In genomic region chr3:79591793-79592471, GRCm38 (mm10) we compare ENCODE assay signal across 8 mouse cellular contexts. TPM values are rescaled to one million over a fixed set of nuclear protein-coding genes. Genes with fewer than 3 reads are reported as not detected.
DNase-seq lines count a peak whose midpoint lies in the region; ATAC-seq and TF ChIP-seq lines count a peak whose summit lies in the region.

No protein-coding gene starts in this region.

- H3K9ac ChIP-seq in neural tube, embryonic 11.5 days (ENCODE audit: low read length), result peak overlapping the region; percentile 89
- peak overlapping the region; percentile 89 for H3K9ac ChIP-seq in limb, embryonic 14.5 days (ENCODE audit: low read depth, low read length, severe bottlenecking)
- peak overlapping the region; percentile 92 for H3K9ac ChIP-seq in stomach, embryonic 16.5 days (ENCODE audit: low read length)

- H3K4me1 ChIP-seq in neural tube, embryonic 11.5 days (ENCODE audit: control insufficient read depth, insufficient read depth, low read length), result peaks cover 6% of the 10 kb centered on the region; the same call in 1 of the 2 replicates
- H3K4me1 ChIP-seq in limb, embryonic 14.5 days (ENCODE audit: control insufficient read depth, insufficient read depth, low read length), result peaks cover 4% of the 10 kb centered on the region; the same call in 1 of the 2 replicates
- H3K4me1 ChIP-seq in stomach, embryonic 16.5 days (ENCODE audit: control insufficient read depth, insufficient read depth, low read length), result peaks cover 11% of the 10 kb centered on the region

- H3K36me3 ChIP-seq in neural tube, embryonic 11.5 days (ENCODE audit: control insufficient read depth, insufficient read depth, low read length), result no peaks in the 10 kb centered on the region; the same call in none of the 2 replicates
- peaks cover 34% of the 10 kb centered on the region for H3K36me3 ChIP-seq in limb, embryonic 14.5 days (ENCODE audit: control insufficient read depth, insufficient read depth, low read length)
- H3K36me3 ChIP-seq in stomach, embryonic 16.5 days (ENCODE audit: control insufficient read depth, insufficient read depth, low read length), result peaks cover 18% of the 10 kb centered on the region

- H3K4me2 ChIP-seq in neural tube, embryonic 11.5 days (ENCODE audit: low read depth), result peak overlapping the region; percentile 81
- peak overlapping the region; percentile 75 for H3K4me2 ChIP-seq in limb, embryonic 14.5 days (replicated peaks; ENCODE audit: low read depth, low read length, severe bottlenecking)
- peak overlapping the region; percentile 68 for H3K4me2 ChIP-seq in stomach, embryonic 16.5 days (ENCODE audit: low read depth, low read length)

- DNase-seq in CD4-positive, CD25-positive, alpha-beta regulatory T cell, adult 2 months (ENCODE audit: low read depth, low spot score), result peak; percentile 9
- no peak for DNase-seq in neural tube, embryonic 11.5 days (ENCODE audit: low spot score)
- DNase-seq in neural tube, embryonic 10.5 days (ENCODE audit: extremely low spot score, low spot score), result no peak
- no peak for DNase-seq in limb, embryonic 14.5 days (ENCODE audit: low spot score)
- no peak for DNase-seq in adrenal gland, postnatal 10 days

- H3K9me3 ChIP-seq in neural tube, embryonic 11.5 days (ENCODE audit: control insufficient read depth, low read length), result no peaks in the 10 kb centered on the region
- no peaks in the 10 kb centered on the region for H3K9me3 ChIP-seq in limb, embryonic 14.5 days (ENCODE audit: control insufficient read depth, low read length)
- H3K9me3 ChIP-seq in stomach, embryonic 16.5 days (replicated peaks; ENCODE audit: control insufficient read depth, low read length), result no peaks in the 10 kb centered on the region

- peak overlapping the region; percentile 82 for H3K4me3 ChIP-seq in neural tube, embryonic 11.5 days (ENCODE audit: low read depth, low read length)
- peak overlapping the region; percentile 91 for H3K4me3 ChIP-seq in limb, embryonic 14.5 days (replicated peaks; ENCODE audit: low read length)
- H3K4me3 ChIP-seq in stomach, embryonic 16.5 days (replicated peaks; ENCODE audit: low read length), result peak overlapping the region; percentile 87

- no peaks in the 10 kb centered on the region for H3K27me3 ChIP-seq in neural tube, embryonic 11.5 days (ENCODE audit: control insufficient read depth, insufficient read depth, low read length)
- H3K27me3 ChIP-seq in limb, embryonic 14.5 days (ENCODE audit: control insufficient read depth, insufficient read depth, low read length), result no peaks in the 10 kb centered on the region
- H3K27me3 ChIP-seq in stomach, embryonic 16.5 days (ENCODE audit: control insufficient read depth, insufficient read depth, low read length), result no peaks in the 10 kb centered on the region

- 6% methylated on average over 15 of the region's 15 CpGs for WGBS in neural tube, embryonic 11.5 days
- WGBS in limb, embryonic 14.5 days, result 3% methylated on average over 15 of the region's 15 CpGs
- WGBS in stomach, embryonic 16.5 days, result 2% methylated on average over 15 of the region's 15 CpGs

- TF ChIP-seq POLR2A in limb, embryonic 14.5 days (IDR thresholded peaks at IDR 0.05; ENCODE audit: borderline replicate concordance, extremely low read depth, insufficient read depth, insufficient read length), result no peak

- ATAC-seq in CD4-positive, CD25-positive, alpha-beta regulatory T cell, adult 4 months, result no peak
- ATAC-seq in neural tube, embryonic 11.5 days (ENCODE audit: insufficient read depth, low FRiP score, low TSS enrichment), result no peak; the same call in 1 of the 2 replicates
- ATAC-seq in limb, embryonic 14.5 days (ENCODE audit: low FRiP score, low read depth), result peak; percentile 2; the same call in 1 of the 2 replicates
- ATAC-seq in stomach, embryonic 16.5 days (ENCODE audit: insufficient read depth, low FRiP score), result peak; percentile 11; the same call in 1 of the 2 replicates
- ATAC-seq in erythroid progenitor cell, adult 5-6 weeks (replicated peaks; ENCODE audit: low FRiP score, poor library complexity, severe bottlenecking), result no peak

- H3K27ac ChIP-seq in neural tube, embryonic 11.5 days (ENCODE audit: low read depth, low read length), result no peak overlapping the region
- peak overlapping the region; percentile 88 for H3K27ac ChIP-seq in limb, embryonic 14.5 days (replicated peaks; ENCODE audit: low read depth, low read length)
- H3K27ac ChIP-seq in stomach, embryonic 16.5 days (ENCODE audit: low read length), result peak overlapping the region; percentile 89

RNA-seq across cellular contexts. Expression of gene Ppid, which starts 0.8 kb away (rescaled TPM):
- polyA plus RNA-seq in CD4-positive, CD25-positive, alpha-beta regulatory T cell, adult 4 months (2017; shearing (Covaris generic)), result 100 to 1,000 TPM; 127 to 128 TPM
- polyA plus RNA-seq in neural tube, embryonic 11.5 days (2014; fragmentation: Nextera tagmentation; extraction: Ambion mirVana), result 208 and 209 TPM in 2 replicates
- 77.7 and 117 TPM in 2 replicates for polyA plus RNA-seq in limb, embryonic 14.5 days (2012; rRNA removed)
- 149 and 160 TPM in 2 replicates for polyA plus RNA-seq in limb, embryonic 14.5 days (2014; fragmentation: Nextera tagmentation; extraction: Ambion mirVana)
- 134 and 150 TPM in 2 replicates for polyA plus RNA-seq in stomach, embryonic 16.5 days (2015; fragmentation: Nextera tagmentation; extraction: Ambion mirVana)
- 75.0 and 82.2 TPM in 2 replicates for total RNA-seq in erythroid progenitor cell, adult 5-6 weeks (2015; ENCODE audit: low replicate concordance)
- total RNA-seq in erythroid progenitor cell, adult 5-6 weeks (2017; ENCODE audit: low replicate concordance), result 68.3 and 84.3 TPM in 2 replicates
- 10 to 100 TPM; 40.5 to 45.7 TPM for total RNA-seq in adrenal gland, postnatal 10 days (2021)

RNA-seq across cellular contexts. Expression of gene Fnip2, which starts 24.3 kb away (rescaled TPM):
- polyA plus RNA-seq in CD4-positive, CD25-positive, alpha-beta regulatory T cell, adult 4 months (2017; shearing (Covaris generic)), result under 1 TPM; 0.51 to 0.58 TPM
- polyA plus RNA-seq in neural tube, embryonic 11.5 days (2014; fragmentation: Nextera tagmentation; extraction: Ambion mirVana), result 7.2 and 7.4 TPM in 2 replicates
- polyA plus RNA-seq in limb, embryonic 14.5 days (2012; rRNA removed), result 7.5 and 8.8 TPM in 2 replicates
- 4.1 and 6.2 TPM in 2 replicates for polyA plus RNA-seq in limb, embryonic 14.5 days (2014; fragmentation: Nextera tagmentation; extraction: Ambion mirVana)
- 3.0 and 3.8 TPM in 2 replicates for polyA plus RNA-seq in stomach, embryonic 16.5 days (2015; fragmentation: Nextera tagmentation; extraction: Ambion mirVana)
- 73.2 and 101 TPM in 2 replicates for total RNA-seq in erythroid progenitor cell, adult 5-6 weeks (2015; ENCODE audit: low replicate concordance)
- total RNA-seq in erythroid progenitor cell, adult 5-6 weeks (2017; ENCODE audit: low replicate concordance), result 85.6 and 109 TPM in 2 replicates
- 10 to 100 TPM; 12.3 to 14.1 TPM for total RNA-seq in adrenal gland, postnatal 10 days (2021)

RNA-seq across cellular contexts. Expression of gene 4930579G24Rik, which starts 36.9 kb away (rescaled TPM):
- polyA plus RNA-seq in CD4-positive, CD25-positive, alpha-beta regulatory T cell, adult 4 months (2017; shearing (Covaris generic)), result 10 to 100 TPM in 1 of 2 experiments, 1 to 10 TPM in 1; 9.1 to 10.7 TPM
- 21.5 and 25.3 TPM in 2 replicates for polyA plus RNA-seq in neural tube, embryonic 11.5 days (2014; fragmentation: Nextera tagmentation; extraction: Ambion mirVana)
- polyA plus RNA-seq in limb, embryonic 14.5 days (2012; rRNA removed), result 15.7 and 18.7 TPM in 2 replicates
- polyA plus RNA-seq in limb, embryonic 14.5 days (2014; fragmentation: Nextera tagmentation; extraction: Ambion mirVana), result 24.7 and 26.8 TPM in 2 replicates
- polyA plus RNA-seq in stomach, embryonic 16.5 days (2015; fragmentation: Nextera tagmentation; extraction: Ambion mirVana), result 25.6 and 27.1 TPM in 2 replicates
- total RNA-seq in erythroid progenitor cell, adult 5-6 weeks (2015; ENCODE audit: low replicate concordance), result 30.3 and 50.3 TPM in 2 replicates
- 14.9 and 22.4 TPM in 2 replicates for total RNA-seq in erythroid progenitor cell, adult 5-6 weeks (2017; ENCODE audit: low replicate concordance)
- 1 to 10 TPM; 5.5 to 5.7 TPM for total RNA-seq in adrenal gland, postnatal 10 days (2021)

RNA-seq across cellular contexts. Expression of gene Etfdh, which starts 37.4 kb away (rescaled TPM):
- 10 to 100 TPM; 37.6 to 51.2 TPM for polyA plus RNA-seq in CD4-positive, CD25-positive, alpha-beta regulatory T cell, adult 4 months (2017; shearing (Covaris generic))
- 54.4 and 56.1 TPM in 2 replicates for polyA plus RNA-seq in neural tube, embryonic 11.5 days (2014; fragmentation: Nextera tagmentation; extraction: Ambion mirVana)
- 32.5 and 37.5 TPM in 2 replicates for polyA plus RNA-seq in limb, embryonic 14.5 days (2012; rRNA removed)
- polyA plus RNA-seq in limb, embryonic 14.5 days (2014; fragmentation: Nextera tagmentation; extraction: Ambion mirVana), result 51.7 and 54.1 TPM in 2 replicates
- polyA plus RNA-seq in stomach, embryonic 16.5 days (2015; fragmentation: Nextera tagmentation; extraction: Ambion mirVana), result 74.8 TPM in 2 replicates
- 35.0 and 44.0 TPM in 2 replicates for total RNA-seq in erythroid progenitor cell, adult 5-6 weeks (2015; ENCODE audit: low replicate concordance)
- total RNA-seq in erythroid progenitor cell, adult 5-6 weeks (2017; ENCODE audit: low replicate concordance), result 31.8 and 39.0 TPM in 2 replicates
- 100 to 1,000 TPM; 567 to 579 TPM for total RNA-seq in adrenal gland, postnatal 10 days (2021)

Comparison
In these comparisons a context has a peak if more than half of its experiments do, and no peak if none do; other contexts are left out.
1. ATAC-seq: peak in limb, embryonic 14.5 days (single experiment) and stomach, embryonic 16.5 days (single experiment); none in CD4-positive, CD25-positive, alpha-beta regulatory T cell, adult 4 months (single experiment), neural tube, embryonic 11.5 days (single experiment) and erythroid progenitor cell, adult 5-6 weeks (single experiment).
2. Peak in every context shown above with its lines, with median percentiles within 50 percentile points of each other: H3K4me2 ChIP-seq, H3K4me3 ChIP-seq and H3K9ac ChIP-seq.